Mouse (Mus musculus) R1 (cell line): ENCODE data around the gene Gja8.

ENCODE experiments used
- DNase-seq: peaks from one replicate; pipeline ENCODE4 v3.0.0-alpha.2; 2018; ENCODE audit warnings: low read depth, low spot score

The Gja8 gene

DNA sequence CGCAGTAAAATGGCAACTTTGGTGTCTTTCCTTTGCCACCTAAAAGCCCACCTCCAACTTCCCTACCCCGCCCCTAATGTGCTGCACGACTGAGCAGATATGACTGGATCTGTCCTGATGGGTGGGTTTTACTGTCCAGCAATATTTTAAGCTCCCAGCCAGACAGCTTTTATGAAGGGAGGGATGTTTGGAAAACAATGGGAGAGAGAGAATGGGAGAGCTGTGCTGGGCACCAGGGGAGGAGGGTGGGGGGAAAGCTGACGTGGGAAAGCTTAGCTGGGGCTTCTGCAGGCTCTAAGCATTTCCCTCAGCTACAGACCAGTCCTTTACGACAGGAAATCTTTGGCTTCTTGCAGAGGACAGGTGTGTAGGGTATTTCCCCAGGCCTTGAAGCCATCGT is at the start of gene Gja8:
Gene Gja8, minus strand, starts transcription at position 101 of the 400 bp plus-strand sequence.
- DNase-seq = no peak

DNA sequence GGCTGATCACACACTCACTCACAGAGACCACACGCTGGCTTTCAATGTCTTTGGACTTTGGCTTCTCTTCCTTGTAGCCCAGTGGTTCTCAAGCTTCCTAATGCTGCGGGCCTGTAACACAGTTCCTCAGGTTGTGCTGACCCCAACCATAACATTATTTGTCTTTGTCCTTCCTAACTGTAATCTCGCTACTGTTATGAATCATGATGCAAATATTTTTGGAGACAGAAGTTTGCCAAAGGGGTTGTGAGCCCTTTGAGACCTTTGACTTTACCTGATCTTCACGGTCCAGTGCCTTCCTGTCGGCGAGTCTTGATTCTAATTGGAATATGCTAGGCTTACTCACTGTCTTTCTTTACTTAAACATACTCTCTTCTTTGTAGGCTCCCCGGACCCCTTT is 48.6 kb upstream of the Gja8 start:
- no peak for DNase-seq

DNA sequence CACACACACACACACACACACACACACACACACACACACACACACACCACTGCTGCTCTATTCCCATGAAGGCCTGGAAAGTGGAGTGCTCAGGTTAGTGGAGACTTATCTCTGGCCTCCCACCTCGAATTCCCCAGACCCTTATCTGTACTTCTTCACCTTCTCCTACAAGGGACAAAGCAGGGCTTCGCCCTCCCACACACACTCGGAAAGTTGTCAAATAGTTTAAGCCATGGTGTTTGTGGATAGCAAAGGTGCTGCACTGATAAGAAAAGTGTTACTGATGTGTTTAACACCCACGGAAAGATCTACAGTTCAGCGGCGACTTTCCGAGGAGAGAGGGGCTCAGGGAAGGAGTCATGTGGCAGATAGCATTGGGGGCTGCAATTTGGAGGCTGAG is 45.2 kb upstream of the Gja8 start:
- no peak for DNase-seq

DNA sequence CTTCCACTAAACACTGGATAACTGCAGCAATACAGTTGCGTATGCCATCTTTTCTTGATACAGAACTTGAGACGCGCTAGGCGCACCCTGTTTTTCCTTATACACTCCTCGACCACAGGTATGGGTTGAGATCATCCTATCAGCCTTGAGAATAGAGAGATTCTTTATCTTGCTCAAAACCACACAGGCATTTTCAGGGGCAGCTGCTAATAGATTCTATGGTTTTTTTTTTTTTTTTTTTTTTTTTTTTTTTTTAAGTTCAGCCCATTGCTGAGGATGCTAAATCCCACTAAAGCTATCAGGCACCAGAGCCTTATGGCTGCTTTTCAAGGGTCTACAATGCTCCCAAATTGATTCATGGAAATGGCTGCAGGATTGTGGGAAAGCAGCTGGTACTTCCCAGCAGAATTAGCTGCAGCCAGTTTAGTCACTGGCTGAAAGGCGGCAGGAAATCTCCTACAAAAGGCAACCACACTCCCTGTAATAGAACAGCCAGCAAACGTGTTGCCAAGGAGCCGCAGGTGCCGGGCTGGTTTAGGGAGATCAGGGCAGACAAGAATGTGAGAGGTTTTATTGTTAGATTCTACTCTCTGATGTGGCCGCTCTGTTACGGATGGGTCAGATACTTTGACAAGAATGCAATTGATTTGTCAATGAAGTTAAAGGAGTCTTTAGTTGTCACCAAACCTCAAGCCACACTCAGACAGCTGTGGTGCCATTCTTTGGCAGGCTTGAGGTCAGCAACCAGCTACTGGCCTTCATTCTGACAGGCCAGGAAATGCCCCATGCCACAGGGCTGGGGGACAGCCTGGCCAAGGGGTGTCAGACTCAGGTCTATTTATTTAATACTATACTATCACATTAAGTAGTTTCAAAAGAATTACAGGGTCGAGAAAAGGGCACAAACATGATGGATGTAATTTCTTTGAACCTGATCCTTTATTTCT is 37.5 kb upstream of the Gja8 start:
- DNase-seq = peak; percentile 26

GRCm38 (mm10) chr3:96960597-96960996 is 34.8 kb upstream of the Gja8 start:
- DNase-seq = no peak

- no peak for DNase-seq
Measured at GRCm38 (mm10) chr3:96953489-96954233, 27.8 kb upstream of the Gja8 start.

GRCm38 (mm10) chr3:96942706-96943105 is 16.9 kb upstream of the Gja8 start:
- no peak for DNase-seq

DNA sequence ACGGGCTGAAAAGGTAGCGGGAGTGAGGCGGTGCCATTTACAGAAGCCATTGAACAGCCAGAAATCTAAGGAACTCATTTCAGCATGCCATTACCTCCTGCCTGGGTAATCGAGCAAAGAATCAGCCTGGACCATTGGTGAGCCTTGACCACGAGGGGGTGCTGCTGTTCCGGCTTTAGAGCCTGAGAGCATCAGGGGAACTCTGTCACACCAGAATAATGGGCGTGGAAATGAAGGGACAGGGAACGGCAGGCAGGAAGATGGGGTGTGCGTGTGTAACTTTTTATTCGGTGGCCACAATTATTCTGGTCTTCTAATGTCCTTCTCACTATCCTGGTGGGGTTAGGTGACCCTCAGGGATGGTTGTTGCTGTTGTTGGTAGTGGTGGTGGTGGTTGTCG is 12.9 kb upstream of the Gja8 start:
- DNase-seq = peak; percentile 88

- peak; percentile 42 for DNase-seq
Measured at GRCm38 (mm10) chr3:96937606-96938005, 11.8 kb upstream of the Gja8 start.

GRCm38 (mm10) chr3:96936241-96936640 is 10.4 kb upstream of the Gja8 start:
- peak; percentile 76 for DNase-seq

DNA sequence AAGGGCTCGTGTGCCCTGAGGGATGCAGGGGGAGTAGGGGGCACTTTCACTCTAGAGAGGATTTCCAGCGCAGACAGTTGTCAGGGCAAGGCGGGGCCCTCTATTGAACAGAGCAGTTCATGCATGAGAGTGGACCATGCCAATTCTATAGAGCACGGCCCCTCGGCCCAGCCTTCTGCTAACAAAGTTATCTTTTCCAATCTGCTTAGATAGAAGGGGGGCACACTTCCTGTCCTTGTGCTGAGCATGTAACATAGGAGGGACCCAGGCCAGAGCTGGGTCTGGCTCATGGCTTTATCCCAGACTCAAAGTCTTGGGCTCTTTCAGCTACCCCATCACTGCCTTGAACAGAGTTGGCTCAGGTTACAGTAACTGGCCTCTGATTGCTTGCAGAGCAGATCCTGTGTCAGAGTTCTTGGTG is 5.5 kb upstream of the Gja8 start:
- DNase-seq = no peak

- DNase-seq = no peak
Measured at GRCm38 (mm10) chr3:96924631-96925030, 1.2 kb downstream of the Gja8 start.

- DNase-seq = no peak
Measured at GRCm38 (mm10) chr3:96920991-96921390, 4.8 kb downstream of the Gja8 start.

GRCm38 (mm10) chr3:96905592-96905991 is 20.2 kb downstream of the Gja8 start:
- DNase-seq = no peak

GRCm38 (mm10) chr3:96904851-96905541 is 20.8 kb downstream of the Gja8 start, which contains the start of gene Gpr89:
TSS of gene Gpr89 (minus strand) at chr3:96905346.
- DNase-seq = peak; percentile 94

- no peak for DNase-seq
Measured at GRCm38 (mm10) chr3:96904393-96904792, 21.4 kb downstream of the Gja8 start, which contains the start of gene Gja5. TSS of gene Gja5 (plus strand) at chr3:96904693.

GRCm38 (mm10) chr3:96902336-96902999 is 23.4 kb downstream of the Gja8 start:
- DNase-seq = no peak

DNA sequence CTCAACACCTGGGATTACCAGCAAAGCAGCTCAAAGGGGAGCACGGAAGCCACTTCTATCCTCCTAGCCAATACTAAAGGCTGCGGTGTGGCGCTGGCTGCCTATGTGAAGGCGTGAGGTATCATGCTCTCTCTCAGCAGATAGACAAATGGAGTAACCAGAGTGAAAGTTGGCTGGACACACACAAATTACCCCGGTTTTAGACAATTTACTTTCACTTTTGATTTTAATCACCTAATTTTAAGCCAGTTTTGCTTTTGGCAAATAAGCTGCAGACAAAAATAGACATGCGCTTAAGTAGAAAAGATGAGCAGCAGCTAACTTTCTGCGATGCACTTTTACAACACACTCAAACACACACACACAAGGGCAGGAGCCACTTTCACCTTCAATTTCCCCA is 42.1 kb downstream of the Gja8 start:
- no peak for DNase-seq

DNA sequence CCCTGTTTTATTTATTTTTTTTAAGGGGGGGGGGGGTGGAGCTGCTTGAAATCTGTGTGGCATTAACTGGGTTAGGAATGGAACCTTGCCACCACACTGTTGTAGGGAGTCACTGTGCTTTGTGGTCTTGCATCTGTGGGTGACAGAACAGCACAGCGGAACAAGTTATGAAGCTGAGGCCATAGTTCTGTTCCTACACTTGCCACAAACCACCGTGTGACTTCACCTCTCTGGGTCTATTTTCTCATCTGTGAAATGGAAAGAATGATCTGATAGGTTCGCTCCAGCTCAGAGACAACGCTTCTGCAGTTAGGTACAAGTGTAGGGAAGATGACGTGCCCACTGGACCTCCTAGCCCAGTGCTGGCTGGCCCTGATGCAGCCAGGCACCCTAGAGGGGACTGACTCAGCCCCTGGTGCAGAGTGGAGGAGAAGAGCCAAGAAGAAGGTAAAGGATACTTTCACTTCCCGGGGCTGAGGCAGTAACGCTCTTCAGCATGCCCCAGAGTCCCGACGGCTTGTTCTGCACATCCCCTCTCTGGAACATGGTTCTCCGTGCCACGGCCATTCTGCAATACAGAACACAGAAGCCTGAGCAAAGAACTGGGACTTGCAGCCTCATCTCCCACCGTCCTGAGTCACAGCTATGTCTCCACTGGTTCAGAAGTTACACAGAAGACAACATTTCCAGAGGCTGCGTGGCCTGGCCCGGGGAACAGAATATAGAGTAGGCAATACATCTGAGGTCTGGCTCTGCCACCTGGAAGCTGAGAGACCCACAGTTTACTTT is 43.6 kb downstream of the Gja8 start:
- no peak for DNase-seq

DNA sequence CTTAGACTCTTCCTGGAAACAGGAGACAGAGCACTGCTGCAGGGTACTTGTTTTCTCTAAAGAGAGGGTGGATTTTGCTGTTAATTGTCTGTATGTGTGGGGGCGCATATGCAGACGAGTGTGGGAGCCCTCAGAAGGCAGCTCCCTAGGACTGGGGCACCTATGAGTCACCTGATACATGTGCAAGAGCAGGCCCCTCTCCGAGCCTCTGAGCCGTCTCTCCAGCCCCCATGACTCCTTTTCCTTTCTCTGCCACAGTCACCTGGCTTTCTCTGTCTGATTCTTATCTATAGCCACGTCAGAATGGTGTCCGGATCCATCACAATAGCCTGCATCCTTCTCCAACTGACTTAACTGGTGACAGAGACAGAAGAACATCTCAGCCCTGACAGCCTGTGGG is 44.3 kb downstream of the Gja8 start:
- DNase-seq = no peak

DNA sequence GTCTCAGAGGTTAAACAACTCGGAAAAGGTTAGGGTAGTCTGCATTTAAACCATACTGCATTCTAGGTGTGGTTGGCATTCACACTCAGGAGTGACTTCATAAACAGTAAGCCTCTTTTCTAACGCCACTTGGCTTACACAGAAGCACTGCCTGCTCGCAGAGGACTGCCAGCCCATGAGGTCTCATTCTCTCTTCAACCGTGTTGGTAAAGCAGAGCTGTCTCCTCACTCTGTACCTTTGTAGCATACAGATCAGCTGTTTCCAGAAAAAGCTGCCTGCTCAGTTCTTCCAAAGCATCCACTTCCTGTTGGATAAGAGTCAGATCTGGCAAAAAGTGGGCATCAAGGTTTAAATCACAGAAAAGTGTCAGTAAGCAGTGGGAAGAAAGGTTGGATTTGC is 45.4 kb downstream of the Gja8 start:
- DNase-seq = no peak
